8 mouse cellular contexts compared by ENCODE assay signal in genomic region chr1:156042481-156042880, GRCm38 (mm10). TPM values are rescaled to one million over a fixed set of nuclear protein-coding genes. Genes with fewer than 3 reads are reported as not detected.
DNase-seq lines count a peak whose midpoint lies in the region; ATAC-seq and TF ChIP-seq lines count a peak whose summit lies in the region.

No protein-coding gene starts in this region.

- peaks cover 0 to 30% of the 10 kb centered on the region in 2 experiments; a peak in 3 of 4 replicates for H3K4me1 ChIP-seq in heart, embryonic 14.5 days (ENCODE audit: control insufficient read depth in 2 of 2, insufficient read depth in 2 of 2, low read length in 2 of 2)
- peaks cover 67% of the 10 kb centered on the region for H3K4me1 ChIP-seq in E14TG2a.4 (replicated peaks; ENCODE audit: low read depth, low read length)
- peaks cover 38% of the 10 kb centered on the region for H3K4me1 ChIP-seq in forebrain, embryonic 13.5 days
- H3K4me1 ChIP-seq in liver, embryonic 13.5 days (replicated peaks), result peaks cover 76% of the 10 kb centered on the region

- H3K4me2 ChIP-seq in heart, embryonic 14.5 days (ENCODE audit: low read length), result peak overlapping the region; percentile 83
- peak overlapping the region; percentile 66 for H3K4me2 ChIP-seq in forebrain, embryonic 13.5 days
- H3K4me2 ChIP-seq in liver, embryonic 13.5 days, result peak overlapping the region; percentile 87

- H3K4me3 ChIP-seq in heart, embryonic 14.5 days (ENCODE audit: control insufficient read depth in 1 of 2, insufficient read depth in 1 of 2, low read depth in 1 of 2, low read length in 2 of 2), result peak overlapping the region in 1 of 2 experiments; percentile 75; a peak in 2 of 4 replicates
- peak overlapping the region; percentile 84 for H3K4me3 ChIP-seq in E14TG2a.4 (replicated peaks; ENCODE audit: low read length)
- H3K4me3 ChIP-seq in forebrain, embryonic 13.5 days, result no peak overlapping the region
- peak overlapping the region; percentile 79 for H3K4me3 ChIP-seq in liver, embryonic 13.5 days (replicated peaks)

- 0 out of 4 replicates have a peak overlapping the region, but pooled peaks of 1 of the 2 experiments have one; percentile 28 for H3K27ac ChIP-seq in heart, embryonic 14.5 days (replicated peaks in 1 of 2; ENCODE audit: control insufficient read depth in 1 of 2, insufficient read depth in 1 of 2, low read depth in 2 of 2, low read length in 2 of 2)
- H3K27ac ChIP-seq in forebrain, embryonic 13.5 days, result no peak overlapping the region
- H3K27ac ChIP-seq in liver, embryonic 13.5 days, result peak overlapping the region; percentile 83

- peak overlapping the region; percentile 86 for H3K9ac ChIP-seq in heart, embryonic 14.5 days (ENCODE audit: low read length)
- peak overlapping the region; percentile 1; the same call in 1 of the 2 replicates for H3K9ac ChIP-seq in forebrain, embryonic 13.5 days
- peak overlapping the region; percentile 83 for H3K9ac ChIP-seq in liver, embryonic 13.5 days

- 77% methylated on average over 5 of the region's 5 CpGs for WGBS in heart, embryonic 14.5 days
- WGBS in forebrain, embryonic 13.5 days, result 87% methylated on average over 5 of the region's 5 CpGs
- WGBS in liver, embryonic 13.5 days (ENCODE audit: insufficient replicate concordance), result 44% methylated on average over 5 of the region's 5 CpGs

- DNase-seq in heart, adult 9 months (ENCODE audit: low spot score in 2 of 2), result no peak
- no peak for DNase-seq in liver, embryonic 13.5 days
- no peak for DNase-seq in ovary, postnatal 10 days (ENCODE audit: low spot score)
- DNase-seq in left cerebral cortex, postnatal 36 days (ENCODE audit: low spot score in 2 of 2), result no peak
- DNase-seq in spleen, adult 18-20 months, result no peak

- intact Hi-C loops in left cerebral cortex, postnatal 36 days (cut with DNase I), result no loop called here

- H3K9me3 ChIP-seq in heart, embryonic 14.5 days (ENCODE audit: control insufficient read depth, low read length), result no peaks in the 10 kb centered on the region
- no peaks in the 10 kb centered on the region for H3K9me3 ChIP-seq in E14TG2a.4 (ENCODE audit: low read length)
- no peaks in the 10 kb centered on the region for H3K9me3 ChIP-seq in forebrain, embryonic 13.5 days (replicated peaks)
- H3K9me3 ChIP-seq in liver, embryonic 13.5 days (replicated peaks), result no peaks in the 10 kb centered on the region

- ATAC-seq in heart, embryonic 14.5 days (ENCODE audit: insufficient number of reproducible peaks, insufficient read depth, low FRiP score, low read depth), result no peak
- no peak for ATAC-seq in forebrain, embryonic 13.5 days
- no peak for ATAC-seq in liver, embryonic 13.5 days (ENCODE audit: low read depth)

- peaks cover 49% of the 10 kb centered on the region for H3K36me3 ChIP-seq in heart, embryonic 14.5 days (ENCODE audit: control insufficient read depth, insufficient read depth, low read length)
- peaks cover 54% of the 10 kb centered on the region for H3K36me3 ChIP-seq in E14TG2a.4 (ENCODE audit: insufficient read depth, low read length)
- H3K36me3 ChIP-seq in forebrain, embryonic 13.5 days (ENCODE audit: poor library complexity, severe bottlenecking), result peaks cover 15% of the 10 kb centered on the region
- H3K36me3 ChIP-seq in liver, embryonic 13.5 days, result peaks cover 49% of the 10 kb centered on the region

- H3K27me3 ChIP-seq in heart, embryonic 14.5 days (ENCODE audit: control insufficient read depth, insufficient read depth, low read length), result no peaks in the 10 kb centered on the region
- H3K27me3 ChIP-seq in E14TG2a.4 (ENCODE audit: insufficient read depth, low read length), result no peaks in the 10 kb centered on the region
- H3K27me3 ChIP-seq in forebrain, embryonic 13.5 days, result no peaks in the 10 kb centered on the region
- H3K27me3 ChIP-seq in liver, embryonic 13.5 days, result no peaks in the 10 kb centered on the region

- no peak for TF ChIP-seq CTCF in E14TG2a.4 (conservative IDR thresholded peaks at IDR 0.05; ENCODE audit: low read length)

RNA-seq across cellular contexts. Expression of gene Tor1aip1, which starts 6.2 kb away (rescaled TPM):
- polyA plus RNA-seq in heart, embryonic 14.5 days (2014; fragmentation: Nextera tagmentation; extraction: Ambion mirVana), result 34.5 and 38.8 TPM in 2 replicates
- 34.7 and 37.1 TPM in 2 replicates for polyA plus RNA-seq in forebrain, embryonic 13.5 days (2015; fragmentation: Nextera tagmentation; extraction: Ambion mirVana)
- polyA plus RNA-seq in liver, embryonic 13.5 days (2015; fragmentation: Nextera tagmentation; extraction: Ambion mirVana), result 25.9 and 29.6 TPM in 2 replicates
- 10 to 100 TPM; 26.4 to 30.6 TPM for total RNA-seq in left cerebral cortex, postnatal 36 days (2021)

RNA-seq across cellular contexts. Expression of gene Tor1aip2, which starts 7.3 kb away (rescaled TPM):
- 89.8 and 91.3 TPM in 2 replicates for polyA plus RNA-seq in heart, embryonic 14.5 days (2014; fragmentation: Nextera tagmentation; extraction: Ambion mirVana)
- 79.6 and 83.9 TPM in 2 replicates for polyA plus RNA-seq in forebrain, embryonic 13.5 days (2015; fragmentation: Nextera tagmentation; extraction: Ambion mirVana)
- polyA plus RNA-seq in liver, embryonic 13.5 days (2015; fragmentation: Nextera tagmentation; extraction: Ambion mirVana), result 47.9 and 58.5 TPM in 2 replicates
- total RNA-seq in left cerebral cortex, postnatal 36 days (2021), result 10 to 100 TPM; 48.5 to 51.0 TPM

Comparison
In these comparisons a context has a peak if more than half of its experiments do, and no peak if none do; other contexts are left out.
1. H3K9ac ChIP-seq: peak in every context shown above with its lines; median percentile 86 in heart, embryonic 14.5 days; 83 in liver, embryonic 13.5 days; 1 in forebrain, embryonic 13.5 days.